Mouse (Mus musculus) E14TG2a.4 (cell line): ENCODE data around the gene Doc2b.

ENCODE experiments used
- CTCF ChIP-seq: conservative IDR thresholded peaks from 2 replicates; pipeline ENCODE4 v1.5.1; 2014; ENCODE audit warnings: low read length
- NANOG ChIP-seq: IDR thresholded peaks from 2 replicates; pipeline ENCODE4 v1.6.1; 2014; ENCODE audit warnings: borderline replicate concordance, low read length, mixed read lengths
- POU5F1 ChIP-seq: IDR thresholded peaks from 2 replicates; pipeline ENCODE4 v1.6.1; 2014; ENCODE audit warnings: low read length, borderline replicate concordance

DNA sequence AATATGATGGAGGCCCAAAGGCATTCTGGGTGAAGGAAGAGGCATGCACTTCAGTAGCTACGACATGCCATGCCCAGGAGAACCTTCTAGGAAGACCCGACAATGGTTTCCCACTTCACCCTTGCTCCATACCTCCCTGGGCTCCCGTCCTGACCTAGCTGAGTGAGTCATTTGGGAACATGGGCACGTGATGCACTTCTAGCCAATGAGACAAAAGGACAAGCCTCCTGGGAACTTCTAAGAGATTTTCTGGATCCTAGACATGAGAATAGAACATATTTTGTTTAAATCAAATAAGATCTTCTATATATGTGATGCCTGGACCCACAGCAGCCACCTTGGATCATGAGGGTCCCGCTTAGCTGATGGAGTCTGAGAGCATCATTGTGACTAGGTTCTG lies 3.3 kb downstream of the Doc2b start:
- TF ChIP-seq CTCF (no peak), POU5F1 (no peak), NANOG (no peak)
